Mouse (Mus musculus) urinary bladder, adult 2 months (tissue): ENCODE results near the gene Wnt5b. TPM values are rescaled to one million over a fixed set of nuclear protein-coding genes. Genes with fewer than 3 reads are reported as not detected.

Source experiments
- DNase-seq: peaks from one replicate; pipeline ENCODE4 v3.0.0; 2022; ENCODE audit warnings: low spot score
- polyA plus RNA-seq: library from polyadenylated mRNA; depleted of rRNA; stranded (reverse); fragments of >200 nt; gene quantifications from 2 replicates; pipeline ENCODE4 v1.2.3, GENCODE M21; 2012; rRNA removed

Wnt5b gene
- 7.3 and 8.0 TPM in 2 replicates for polyA plus RNA-seq

- DNase-seq, result peak; percentile 43
Measured at GRCm38 (mm10) chr6:119543803-119544517, at the start of gene Wnt5b. Gene Wnt5b, minus strand, starts transcription at chr6:119544347.

DNA sequence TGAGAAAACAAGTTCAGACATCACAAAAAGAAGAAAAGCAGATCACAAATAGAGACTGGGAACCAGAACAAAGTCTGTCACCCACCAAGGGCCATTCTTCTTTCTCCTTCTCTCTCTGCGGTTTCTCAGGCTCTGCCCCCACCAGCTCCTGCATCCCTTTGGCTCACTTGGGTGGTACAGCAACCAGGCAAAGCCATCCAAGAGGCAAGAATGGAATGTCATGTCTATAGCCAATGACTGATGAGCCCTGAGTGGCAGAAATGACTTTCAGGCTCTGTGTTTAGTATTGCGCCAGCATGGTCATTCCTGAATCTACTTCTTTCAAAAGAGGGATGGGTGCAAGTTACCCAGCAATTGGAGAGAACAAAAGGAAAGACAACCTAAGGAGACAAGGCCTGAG is 46.7 kb upstream of the Wnt5b start:
- DNase-seq, result no peak

DNA sequence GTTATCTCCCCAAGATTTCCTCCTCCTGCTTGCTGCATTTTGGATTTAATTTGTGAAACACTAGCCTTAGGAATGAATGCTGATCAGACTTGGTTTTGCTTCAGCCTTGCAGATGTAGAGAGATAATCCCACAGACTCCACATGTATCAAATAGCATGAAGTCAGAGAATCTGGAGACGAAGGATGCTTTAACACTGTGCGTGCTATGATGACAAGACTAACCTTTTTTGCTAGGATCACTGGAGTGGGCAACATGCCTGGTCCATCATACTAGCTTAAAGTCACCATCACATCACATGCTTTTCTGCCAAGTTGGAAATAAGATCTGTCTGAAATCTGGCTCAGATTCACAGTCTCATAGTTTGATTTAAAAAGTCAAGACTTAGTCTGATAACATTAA is 43.8 kb upstream of the Wnt5b start:
- no peak for DNase-seq

GRCm38 (mm10) chr6:119587454-119587853 is 43.3 kb upstream of the Wnt5b start:
- no peak for DNase-seq

- no peak for DNase-seq
Measured at GRCm38 (mm10) chr6:119585652-119586375, 41.7 kb upstream of the Wnt5b start.

DNA sequence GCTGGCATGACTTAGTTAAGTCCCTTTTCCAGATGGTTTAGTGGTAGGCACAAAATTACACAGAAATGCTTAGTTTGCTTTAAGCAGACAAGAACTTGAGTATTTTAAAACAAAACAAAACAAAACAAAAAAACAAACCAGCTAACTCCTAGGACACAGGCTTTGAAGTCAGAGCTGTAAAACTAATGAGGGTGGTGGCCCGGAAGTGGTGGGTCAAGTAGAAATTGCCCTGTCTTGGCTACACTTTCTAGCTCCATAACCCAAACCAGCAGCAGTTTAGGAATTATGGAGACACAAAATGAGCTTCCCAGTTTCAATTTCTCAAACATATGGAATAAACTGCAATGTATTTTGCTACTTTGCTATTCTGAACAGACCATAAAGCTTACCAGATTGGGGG is 39.9 kb upstream of the Wnt5b start:
- DNase-seq, result no peak

GRCm38 (mm10) chr6:119583165-119583564 is 39.0 kb upstream of the Wnt5b start:
- no peak for DNase-seq

DNA sequence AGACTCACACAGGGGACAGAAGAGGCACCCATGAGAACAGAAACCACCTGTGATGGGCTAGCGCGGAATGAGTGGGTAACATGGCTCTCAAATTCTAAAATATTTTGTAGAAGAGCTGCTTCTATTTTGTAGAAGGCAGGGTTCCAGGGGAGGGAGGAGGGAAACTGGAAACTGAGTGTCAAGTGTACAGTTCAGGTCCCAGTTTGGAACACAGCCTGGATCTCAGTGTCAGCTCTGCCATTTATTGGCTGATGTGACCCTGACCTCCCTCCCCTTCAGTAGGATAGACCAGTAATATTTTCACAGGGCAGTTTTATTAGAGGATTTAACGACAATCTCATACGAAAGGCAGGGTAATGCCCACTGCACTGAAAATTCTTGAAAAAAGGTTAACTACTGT is 32.6 kb upstream of the Wnt5b start:
- DNase-seq, result no peak

DNA sequence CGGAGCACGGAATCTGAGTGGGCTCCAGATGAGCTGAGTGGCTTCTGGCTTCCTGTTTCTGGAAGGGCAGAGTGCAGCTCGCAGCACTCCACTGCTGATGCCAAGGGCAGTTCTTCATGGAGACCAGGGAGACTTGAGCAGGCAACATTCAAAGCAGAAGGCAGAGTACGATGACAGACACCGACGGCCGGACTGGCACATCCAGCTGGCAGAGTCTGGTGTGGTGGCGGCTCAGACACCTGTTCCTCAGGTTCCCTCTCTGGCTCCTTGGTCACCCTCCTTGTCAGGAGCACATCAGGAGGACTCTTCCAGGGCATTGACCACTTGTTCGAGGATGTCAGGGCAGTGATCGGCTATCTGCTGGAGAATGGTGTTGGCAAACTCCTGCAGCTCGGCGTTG is 31.2 kb upstream of the Wnt5b start:
- no peak for DNase-seq

DNA sequence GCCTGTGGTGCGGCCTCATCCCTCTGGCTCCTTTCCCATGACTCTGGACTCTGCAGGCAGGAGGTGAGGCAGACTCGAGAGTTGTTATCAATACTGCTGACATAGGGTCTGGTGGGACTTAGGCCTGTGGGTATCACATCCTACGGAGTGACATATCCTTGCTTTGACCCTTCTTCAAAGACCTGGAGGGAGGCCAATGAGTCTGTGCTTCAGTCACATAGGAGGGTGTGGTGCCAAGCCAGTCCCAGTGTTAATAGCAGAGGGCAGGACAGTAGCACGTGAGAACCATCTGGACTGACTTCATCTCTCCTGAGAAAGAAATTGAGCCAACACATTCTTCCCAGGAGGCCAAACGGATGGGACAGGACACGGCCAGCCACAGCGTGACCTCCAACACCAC is 28.1 kb upstream of the Wnt5b start:
- no peak for DNase-seq

- DNase-seq, result no peak
Measured at GRCm38 (mm10) chr6:119570797-119571196, 26.6 kb upstream of the Wnt5b start.

DNA sequence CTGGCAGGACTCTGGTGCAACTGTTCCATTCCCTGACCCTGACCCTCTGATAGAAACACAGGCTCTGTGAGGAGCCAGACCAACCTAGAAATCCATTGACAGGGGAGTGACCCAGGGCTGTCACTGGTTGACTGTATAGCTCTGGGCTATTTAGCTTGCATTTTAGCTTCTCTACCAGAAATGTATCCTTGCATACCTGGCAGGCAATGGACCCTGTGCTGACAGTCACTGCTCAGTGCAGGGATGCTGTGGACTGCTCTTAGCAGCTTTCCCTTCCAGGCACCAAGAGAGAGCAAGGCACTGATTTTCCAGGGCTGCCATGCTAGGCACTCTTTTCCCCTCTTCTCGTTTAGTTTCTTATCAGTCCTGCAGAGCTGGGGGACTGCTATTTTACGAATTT is 24.2 kb upstream of the Wnt5b start:
- DNase-seq, result no peak

DNA sequence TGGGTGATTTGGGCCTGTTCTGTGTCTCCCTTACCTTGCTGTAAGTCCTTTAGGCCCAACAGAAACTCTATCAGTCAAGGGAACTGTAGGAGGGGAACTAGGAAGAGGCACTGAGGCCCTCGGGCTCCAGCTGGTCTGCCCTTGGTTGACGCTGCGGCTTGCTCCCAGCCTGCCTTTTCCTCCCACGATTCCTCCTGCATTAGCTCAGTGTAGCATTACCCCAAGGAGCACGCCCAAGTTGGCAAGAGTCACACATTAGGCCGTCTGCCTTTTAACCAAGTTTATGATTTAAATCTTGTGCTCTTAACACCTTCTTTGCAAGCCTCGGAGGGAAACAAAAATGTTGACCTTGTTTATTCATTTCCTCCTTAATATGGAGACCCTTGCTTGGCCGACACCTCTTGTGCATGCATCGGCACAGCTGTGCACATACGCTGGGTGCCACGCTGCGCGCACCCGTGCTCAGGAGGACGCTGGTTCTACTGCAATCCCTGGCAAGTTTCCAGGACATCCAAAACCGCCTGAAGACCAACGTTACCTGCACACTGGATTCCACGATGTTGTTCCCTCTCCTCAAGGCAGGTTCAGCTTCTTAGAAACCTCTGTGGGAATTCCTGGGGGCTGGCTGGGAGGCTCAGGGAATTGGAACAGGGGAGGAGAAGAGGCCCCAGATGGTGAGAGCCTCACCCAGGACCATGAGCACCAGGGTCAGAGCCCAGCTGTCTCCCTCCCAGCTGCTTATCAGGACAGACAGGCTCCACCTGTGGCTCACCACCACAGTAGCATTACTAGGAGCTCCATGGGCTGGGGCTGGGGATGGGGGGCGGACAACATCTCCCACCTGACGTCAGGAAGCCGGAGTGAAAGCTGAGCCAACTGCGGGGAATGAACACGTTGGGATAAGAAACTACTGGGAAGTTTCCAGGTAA is 21.6 kb upstream of the Wnt5b start:
- no peak for DNase-seq

- DNase-seq, result no peak
Measured at GRCm38 (mm10) chr6:119562558-119562957, 18.4 kb upstream of the Wnt5b start.

GRCm38 (mm10) chr6:119558855-119559254 is 14.7 kb upstream of the Wnt5b start:
- no peak for DNase-seq

DNA sequence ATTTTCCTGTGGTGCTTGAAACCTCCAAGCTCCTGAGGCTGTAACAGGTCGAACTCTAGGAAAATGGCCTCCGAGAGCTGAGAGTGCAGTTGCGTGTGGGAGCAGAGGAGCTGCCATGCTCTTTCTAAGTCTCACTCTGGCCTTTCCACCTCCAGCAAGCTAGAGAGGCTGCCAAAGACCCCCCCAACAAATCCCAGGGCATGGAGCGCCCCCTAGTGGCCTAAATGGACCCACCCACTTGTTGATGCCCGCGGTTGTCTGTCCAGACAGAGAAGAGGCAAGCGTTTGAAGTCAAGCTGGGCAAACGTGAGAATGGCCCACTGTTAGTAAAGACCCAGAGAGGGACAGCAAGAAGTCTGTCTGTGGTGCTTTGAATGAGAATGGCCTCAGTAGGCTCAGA is 10.3 kb upstream of the Wnt5b start:
- DNase-seq, result no peak

GRCm38 (mm10) chr6:119544518-119544864 is 344 bp upstream of the Wnt5b start:
- no peak for DNase-seq

DNA sequence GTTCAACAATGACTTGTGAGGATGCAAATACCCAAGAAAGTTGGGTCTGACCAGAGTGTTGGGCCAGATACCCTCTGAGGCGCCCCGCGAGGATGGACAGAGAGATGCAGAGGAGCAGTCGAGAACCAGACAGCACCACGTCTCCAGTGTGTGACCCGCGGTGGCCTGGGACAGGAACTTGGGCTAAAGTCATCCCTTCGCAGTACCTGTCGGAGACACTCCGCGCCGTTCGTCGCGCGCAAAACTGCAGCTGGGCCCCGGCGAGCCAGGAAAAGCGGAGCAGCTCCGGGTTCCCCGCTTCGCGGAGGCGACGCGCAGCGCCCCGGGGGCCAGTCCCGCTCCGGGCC is 718 bp downstream of the Wnt5b start:
- peak; percentile 24 for DNase-seq

GRCm38 (mm10) chr6:119535867-119536266 is 8.3 kb downstream of the Wnt5b start:
- DNase-seq, result no peak

DNA sequence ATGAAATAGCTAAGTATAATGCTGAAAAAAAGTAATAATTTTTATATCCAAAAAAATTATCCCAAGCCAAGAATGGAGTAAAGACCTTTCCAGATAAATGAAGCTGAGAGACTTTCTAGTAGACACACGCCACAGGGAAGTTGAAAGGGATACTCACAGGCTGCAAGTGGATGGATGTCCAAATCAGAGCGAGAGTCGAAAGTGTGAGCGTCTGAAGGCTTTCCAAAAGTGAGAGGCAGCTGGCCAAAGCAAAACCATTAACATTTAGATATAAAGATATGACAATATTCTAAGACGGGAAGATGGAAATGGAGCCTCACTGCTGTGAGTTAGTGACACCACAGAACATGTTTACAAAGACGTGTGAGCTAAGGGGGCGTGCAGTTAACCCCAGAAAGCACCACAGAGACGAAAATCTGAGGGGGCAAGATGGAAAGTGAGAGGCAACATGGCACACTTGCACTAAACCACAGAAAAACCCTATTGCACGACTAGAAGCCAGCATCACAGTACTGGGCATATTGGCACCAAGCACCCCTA is 10.9 kb downstream of the Wnt5b start:
- no peak for DNase-seq

DNA sequence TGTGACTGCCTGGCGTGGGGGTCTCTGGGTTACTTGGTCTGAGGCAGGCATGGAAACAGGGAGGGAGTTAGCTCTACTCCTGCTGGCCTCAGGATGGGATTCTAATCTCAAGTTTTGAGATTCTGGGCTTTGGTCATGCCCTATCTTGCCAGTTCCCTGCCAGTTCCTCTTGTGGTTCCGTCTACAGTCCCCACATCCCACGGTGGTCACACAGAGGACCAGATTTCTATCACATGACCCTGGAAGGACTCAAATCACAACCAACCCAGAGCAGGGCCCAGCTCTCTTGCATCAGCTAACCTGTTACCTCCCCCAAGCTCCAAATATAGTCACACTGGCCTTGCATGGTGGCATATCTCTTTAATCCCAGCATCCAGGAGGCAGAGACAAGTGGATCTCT is 14.5 kb downstream of the Wnt5b start:
- DNase-seq, result no peak

GRCm38 (mm10) chr6:119526498-119526897 is 17.6 kb downstream of the Wnt5b start:
- DNase-seq, result no peak
